Mouse (Mus musculus) liver, adult (tissue): Measurements from ENCODE around the gene Btrc.

Experiments used
- GATA4 ChIP-seq: IDR thresholded peaks from 2 replicates; pipeline ENCODE4 v1.6.1; 2014; ENCODE audit warnings: mild to moderate bottlenecking, low read length; ENCODE audit not compliant: insufficient replicate concordance

Gene Btrc

DNA sequence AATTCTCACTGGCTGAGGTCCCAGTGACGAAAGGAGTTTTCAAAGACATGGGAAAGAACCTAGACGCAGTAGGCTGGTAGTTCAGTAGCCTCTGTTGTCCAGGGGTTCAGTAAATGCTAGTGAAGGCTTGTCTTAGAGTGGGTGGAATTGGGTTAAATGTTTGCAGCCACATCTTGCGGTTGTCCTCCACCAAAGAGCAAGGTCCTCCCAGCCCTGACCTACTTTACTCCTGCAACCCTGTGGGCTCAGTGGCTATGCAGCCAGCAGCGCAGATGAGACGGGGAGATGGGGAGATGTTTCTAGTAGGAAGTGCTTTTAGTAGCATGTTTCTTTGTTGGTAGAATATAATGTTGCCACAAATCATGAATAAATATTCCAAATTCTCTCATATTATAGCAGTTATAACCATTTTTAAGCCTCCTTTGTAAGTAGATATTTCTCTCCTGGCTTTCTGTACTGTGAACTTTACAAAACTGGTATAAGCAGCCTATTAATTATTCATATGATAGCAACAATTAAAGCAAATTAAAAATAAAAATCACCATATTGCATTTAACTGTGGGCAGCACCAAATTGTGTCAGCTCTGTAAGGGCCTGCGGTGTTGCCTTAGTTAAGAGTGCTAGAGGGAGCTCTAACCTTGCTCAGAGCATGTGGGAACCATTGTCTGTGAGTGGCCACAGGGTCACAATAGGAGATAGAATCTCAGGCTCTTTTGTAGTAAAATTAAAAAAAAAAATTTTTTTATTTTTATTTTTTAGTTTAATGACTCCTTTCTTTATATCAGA, 122.9 kb downstream of the Btrc start:
- no peak for TF ChIP-seq GATA4

DNA sequence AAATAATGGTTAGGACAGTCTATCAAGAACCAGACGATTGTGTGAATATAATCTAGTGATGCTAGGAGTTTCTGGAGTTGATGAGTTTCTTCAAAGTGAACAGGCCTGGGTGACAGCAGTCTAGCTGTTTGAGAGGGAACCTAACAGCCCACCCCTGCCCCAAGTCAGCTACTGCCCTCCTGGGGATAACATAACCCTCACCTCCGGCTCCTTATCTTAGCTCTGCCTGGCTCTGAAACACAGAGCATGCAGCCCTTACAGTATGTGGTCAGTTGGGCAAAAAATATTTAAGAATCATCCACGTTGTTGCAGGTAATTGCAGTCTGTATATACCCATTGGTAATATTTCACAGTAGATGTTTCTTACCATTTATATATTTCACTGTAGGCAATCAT, 123.5 kb downstream of the Btrc start:
- TF ChIP-seq GATA4: no peak

DNA sequence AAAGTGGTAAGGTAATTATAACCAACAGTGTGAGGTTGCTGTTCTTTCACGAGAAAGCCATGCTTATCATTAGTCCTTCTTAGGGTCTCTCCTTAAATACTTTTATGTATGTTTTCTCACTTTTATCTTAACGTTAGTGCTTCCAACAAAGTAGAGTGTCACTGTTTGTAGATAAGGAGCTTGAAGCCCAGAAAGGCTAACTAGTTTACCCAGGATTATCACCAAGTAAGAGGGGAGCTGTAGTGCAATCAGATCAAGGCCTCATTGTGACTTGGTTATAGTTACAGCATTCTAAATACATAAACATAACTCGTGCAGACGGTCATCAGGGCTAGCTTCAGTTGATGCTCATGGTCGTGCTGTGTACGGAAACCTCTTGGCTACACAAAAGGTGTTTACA, 126.4 kb downstream of the Btrc start:
- TF ChIP-seq GATA4: no peak

DNA sequence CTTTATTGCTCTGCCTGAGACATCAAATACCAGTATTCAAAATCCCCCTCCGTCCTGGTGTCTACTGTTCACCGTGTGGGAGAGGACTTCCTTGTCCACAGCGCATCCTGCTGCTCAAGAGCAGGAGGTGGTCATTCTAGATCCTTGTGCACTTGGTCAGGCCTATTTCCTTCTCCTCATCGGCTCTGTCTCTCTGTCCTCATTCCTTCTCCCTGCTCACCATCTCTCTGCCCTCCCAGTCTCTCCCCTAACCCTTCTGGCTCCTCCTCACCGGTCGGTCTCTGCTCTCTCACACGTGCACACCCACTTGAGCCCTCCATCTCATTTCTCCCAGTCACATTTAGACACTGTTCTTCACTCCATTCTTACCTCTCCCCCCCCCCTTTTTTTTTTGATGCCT, 127.7 kb downstream of the Btrc start:
- TF ChIP-seq GATA4: no peak

DNA sequence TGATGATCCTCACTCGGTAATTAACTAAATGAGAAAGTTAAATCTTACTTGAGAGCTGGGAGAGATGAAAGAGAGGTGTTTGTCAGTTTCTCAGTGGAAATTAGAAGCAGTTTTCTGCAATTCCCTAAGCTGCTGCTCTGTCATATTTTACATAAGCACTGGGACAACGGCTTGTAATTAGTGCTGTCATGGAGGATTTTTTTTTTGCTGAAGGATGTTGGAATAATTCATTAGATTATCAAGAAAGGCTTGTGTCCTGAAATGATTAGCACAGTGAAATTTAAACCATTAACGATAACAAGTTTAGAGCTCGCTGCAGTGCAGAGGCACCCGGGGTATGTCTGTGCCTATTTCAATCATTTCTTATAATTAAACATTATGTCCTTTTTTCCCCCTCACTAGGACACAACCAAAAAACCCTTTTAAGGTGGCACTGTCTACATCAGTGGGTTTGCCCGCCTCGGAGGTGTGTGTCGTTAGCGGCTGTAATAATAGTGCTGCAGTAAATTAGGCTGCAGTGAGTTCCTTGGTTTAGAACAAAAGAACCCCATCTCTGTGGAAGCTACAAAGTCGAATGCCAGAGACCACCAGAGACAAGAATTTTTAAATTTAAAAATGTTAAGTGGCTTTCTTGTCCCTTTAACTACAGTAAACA, 130.7 kb downstream of the Btrc start:
- no peak for TF ChIP-seq GATA4

DNA sequence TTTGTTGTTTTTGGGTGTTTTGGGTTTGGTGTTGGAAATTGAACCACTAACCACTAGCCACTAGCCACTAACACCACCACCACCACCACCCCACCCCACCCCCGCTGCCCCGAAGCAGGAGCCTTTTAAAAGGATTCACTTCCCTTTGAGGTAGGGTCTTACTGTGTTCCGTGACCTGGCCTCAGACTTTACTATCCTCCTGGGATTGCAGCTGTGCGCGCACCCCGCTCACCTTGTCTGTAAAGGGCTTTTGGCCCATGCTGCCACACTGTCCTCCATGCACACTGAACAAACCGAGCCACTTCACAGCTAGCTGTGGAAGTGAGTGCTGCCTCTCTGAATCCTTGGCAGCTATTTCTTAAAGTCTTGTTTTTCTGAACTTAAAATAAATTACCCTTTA, 141.9 kb downstream of the Btrc start:
- no peak for TF ChIP-seq GATA4

DNA sequence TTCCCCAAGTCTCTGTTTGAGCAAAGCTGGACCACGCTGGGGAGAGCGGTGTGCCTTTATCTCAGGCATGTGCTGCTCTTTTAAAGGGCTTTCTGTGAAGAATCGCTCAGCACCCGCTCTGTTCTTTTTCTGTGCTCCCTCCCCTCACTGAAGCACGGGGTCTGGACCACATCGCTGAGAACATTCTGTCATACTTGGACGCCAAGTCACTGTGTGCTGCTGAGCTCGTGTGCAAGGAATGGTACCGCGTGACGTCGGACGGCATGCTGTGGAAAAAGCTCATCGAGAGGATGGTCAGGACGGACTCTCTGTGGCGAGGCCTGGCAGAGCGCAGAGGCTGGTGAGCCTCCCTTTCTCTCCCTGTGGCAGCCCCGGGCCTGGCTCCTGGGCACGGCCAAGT, 144.0 kb downstream of the Btrc start:
- TF ChIP-seq GATA4: no peak

DNA sequence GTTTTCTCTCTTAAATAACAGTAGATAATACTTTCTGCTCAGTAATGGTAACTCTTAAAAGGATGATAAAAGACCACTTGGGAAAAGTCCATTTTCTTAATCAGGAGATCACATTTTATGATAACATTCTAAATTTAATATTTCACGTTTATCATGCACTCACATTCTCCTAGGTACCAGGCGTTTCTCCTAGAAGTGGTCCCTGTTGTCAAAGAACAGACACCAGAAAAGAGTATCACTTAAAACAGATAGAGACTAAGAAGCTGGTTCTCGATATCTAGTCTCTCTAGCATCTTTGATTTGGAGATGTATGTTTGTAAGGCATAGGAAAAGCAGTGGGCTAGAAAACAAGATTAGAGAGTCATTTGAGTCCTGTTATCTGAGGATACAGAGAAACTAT, 147.1 kb downstream of the Btrc start:
- TF ChIP-seq GATA4: no peak

DNA sequence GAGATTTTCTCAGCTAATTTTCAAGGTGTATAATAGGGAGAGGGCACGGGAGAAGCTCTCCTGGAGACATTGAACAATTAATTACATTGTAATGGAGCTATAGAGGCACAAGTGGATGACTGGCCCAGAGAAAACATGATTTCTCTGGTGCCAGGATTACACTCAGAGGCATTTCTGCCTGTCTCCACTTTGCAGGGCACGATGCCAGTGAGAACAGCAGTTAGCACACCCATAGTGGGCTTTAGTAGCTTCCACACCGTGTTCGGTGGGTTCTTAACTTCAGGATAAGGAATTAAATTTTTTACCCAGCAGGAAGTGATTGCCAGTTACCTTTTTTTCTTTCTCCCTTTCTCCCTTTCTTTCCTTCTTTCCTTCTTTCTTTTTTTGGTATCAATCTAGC, 147.9 kb downstream of the Btrc start:
- TF ChIP-seq GATA4: no peak

DNA sequence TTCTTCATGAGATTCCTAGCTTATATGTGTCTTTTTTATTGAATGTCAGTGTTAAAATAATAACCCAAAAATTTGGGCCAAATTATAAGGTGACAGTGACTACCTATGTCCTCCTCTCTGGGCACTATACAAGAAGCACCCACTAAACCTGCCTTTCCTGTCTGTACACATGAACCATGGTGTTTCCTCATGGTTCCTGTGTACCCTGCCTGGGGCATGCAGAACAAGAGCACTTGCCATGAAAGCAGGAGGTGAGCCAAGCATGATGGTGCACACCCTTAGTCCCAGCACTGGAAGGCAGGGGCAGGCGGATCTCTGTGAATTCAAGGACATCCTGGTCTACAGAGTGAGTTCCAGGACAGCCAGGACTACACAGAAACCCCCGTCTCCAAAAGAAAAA, 151.8 kb downstream of the Btrc start:
- no peak for TF ChIP-seq GATA4

DNA sequence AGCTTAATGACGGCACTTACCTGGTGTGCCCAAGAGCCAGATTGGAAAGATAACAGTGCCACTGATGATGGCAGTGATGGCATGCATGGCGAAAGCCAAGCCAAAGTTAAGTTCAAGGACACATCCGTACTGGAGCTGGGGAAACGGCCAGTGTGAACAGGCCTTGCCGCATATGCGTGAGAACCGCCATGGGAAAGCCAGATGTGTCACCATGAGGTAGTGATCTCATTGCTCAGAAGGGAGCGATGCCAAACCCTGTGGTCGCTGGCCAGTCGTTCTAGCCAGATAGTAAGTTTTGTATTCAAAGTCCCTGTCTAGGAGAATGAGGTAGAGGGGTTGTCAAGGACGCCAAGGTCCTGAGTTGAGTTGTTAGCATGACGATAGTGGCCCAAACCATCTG, 152.7 kb downstream of the Btrc start:
- no peak for TF ChIP-seq GATA4

DNA sequence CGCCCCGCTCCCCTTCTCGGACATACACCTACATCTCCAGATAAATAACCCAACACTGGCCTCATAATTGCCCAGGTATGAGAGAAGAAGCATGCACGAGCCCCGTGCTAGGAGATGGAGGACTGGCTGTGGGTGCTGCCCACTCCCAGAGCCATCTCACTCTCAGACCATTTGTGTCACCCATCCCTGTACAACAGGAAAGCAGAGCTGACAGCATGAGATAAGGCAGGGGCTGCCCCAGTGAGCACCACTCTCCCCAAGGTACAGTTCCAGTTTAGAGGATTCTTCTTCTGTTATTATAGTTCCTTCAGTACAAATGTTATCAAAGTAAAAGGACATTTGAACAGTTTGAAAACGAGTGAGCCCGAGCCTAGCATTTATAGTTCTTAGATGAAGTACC, 163.8 kb downstream of the Btrc start:
- no peak for TF ChIP-seq GATA4

DNA sequence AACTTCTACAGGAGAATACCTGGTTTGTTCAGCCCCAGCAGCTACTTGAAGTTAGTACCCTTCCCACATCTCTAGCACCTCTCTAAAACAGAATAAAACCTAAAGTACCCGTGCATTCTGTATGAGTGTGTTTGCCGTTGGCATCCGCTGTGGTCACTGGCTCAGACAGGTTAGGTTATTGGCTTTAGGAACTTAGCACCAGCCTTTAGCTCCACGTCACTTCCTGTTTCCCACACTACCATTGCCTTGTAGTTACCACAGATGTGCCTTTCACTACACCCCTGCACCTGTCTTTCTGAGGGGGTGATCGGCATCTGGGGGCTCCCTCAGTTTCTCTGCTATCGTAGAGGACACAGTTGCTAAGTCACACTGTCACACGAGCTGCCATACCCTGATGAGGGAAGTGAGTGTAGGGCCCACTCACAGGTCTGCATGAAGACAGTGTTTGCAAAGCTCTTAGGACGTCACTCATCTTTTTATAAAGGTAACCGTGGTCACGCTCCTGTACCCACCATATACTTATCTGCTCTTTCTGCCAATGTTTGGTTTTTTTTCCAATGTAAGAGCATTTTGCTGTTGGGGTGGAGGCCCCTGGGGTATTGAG, 164.5 kb downstream of the Btrc start:
- no peak for TF ChIP-seq GATA4

DNA sequence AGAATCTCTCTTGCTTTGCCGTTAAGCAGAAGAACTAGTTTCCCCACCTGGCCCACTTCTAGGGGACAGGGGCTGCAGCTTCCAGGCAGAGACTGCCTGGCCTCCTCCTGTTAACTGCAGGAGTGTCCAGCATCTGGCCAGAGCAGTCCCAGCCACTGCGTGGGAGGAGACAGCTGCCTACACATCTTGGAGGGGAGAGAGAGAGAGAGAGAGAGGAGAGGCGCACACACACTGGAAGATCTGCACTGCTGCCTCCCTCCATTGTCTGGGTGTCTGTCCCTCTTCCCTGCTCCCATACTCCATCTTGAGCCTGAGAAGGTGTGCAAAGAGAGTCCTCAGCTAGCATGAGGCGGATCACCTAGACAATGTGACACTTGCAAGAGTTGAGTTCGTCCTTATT, 165.8 kb downstream of the Btrc start:
- TF ChIP-seq GATA4: no peak

DNA sequence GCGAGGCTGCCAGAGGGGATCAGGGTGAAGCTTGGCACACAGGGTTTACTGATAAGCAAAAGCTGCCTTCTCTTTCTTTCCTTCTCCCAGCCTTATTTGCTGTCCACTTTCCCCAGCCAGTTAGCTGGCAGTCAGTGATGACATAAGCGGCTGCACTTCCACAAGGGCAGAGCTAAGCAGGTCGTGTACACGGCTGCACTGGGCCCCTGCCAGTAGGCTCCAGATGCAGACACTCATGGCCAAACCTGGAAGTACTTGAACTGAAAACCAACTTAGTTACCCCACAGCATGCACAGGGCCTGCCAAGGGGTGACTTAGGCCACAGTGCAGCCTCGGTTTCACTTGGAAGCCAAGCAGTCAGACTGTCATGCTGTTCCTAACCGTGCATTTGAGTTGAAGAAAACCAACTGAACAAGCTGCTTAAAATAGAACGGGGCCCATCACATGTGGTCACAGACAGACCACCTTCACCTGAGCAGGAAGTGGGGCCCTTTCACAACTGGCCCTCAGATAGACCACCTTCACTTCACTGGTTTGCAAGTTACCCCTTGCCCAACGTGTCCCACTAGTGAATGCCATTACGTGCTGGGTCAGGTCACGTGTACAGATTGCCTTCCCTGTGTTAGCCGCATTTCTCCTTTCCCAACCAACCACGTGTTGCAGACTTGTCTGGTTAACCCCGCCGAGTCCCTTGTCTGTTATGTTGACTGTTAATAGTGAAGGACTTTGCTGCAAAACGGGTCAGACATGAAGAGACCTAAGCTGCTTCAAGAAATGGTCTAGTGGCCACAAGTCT, 166.9 kb downstream of the Btrc start:
- TF ChIP-seq GATA4: no peak

DNA sequence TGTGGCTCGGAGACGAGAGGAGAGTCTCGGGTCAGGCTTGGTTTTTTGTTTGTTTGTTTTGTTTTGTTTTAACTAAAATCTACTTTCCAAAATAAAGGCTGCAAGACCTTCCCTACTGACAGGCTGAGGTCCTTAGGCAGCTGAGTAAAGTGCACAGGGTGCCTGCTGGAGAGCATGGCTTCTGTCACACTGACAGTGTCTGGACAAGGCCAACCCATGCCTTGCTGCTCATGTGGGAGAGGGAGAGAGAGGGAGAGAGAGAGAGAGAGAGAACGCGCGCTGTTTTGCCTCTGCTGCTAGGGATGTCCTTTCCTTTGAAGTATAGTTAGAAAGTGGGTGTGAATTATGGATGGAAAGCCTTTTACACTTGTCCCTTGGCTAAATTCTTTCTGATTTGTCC, 168.0 kb downstream of the Btrc start:
- no peak for TF ChIP-seq GATA4
